Mouse (Mus musculus): Measurements from ENCODE around the gene Cabcoco1. TPM values are rescaled to one million over a fixed set of nuclear protein-coding genes. Genes with fewer than 3 reads are reported as not detected.

The Cabcoco1 gene
- polyA plus RNA-seq, 1 experiment from 2014 or later: 1.3 TPM

DNA sequence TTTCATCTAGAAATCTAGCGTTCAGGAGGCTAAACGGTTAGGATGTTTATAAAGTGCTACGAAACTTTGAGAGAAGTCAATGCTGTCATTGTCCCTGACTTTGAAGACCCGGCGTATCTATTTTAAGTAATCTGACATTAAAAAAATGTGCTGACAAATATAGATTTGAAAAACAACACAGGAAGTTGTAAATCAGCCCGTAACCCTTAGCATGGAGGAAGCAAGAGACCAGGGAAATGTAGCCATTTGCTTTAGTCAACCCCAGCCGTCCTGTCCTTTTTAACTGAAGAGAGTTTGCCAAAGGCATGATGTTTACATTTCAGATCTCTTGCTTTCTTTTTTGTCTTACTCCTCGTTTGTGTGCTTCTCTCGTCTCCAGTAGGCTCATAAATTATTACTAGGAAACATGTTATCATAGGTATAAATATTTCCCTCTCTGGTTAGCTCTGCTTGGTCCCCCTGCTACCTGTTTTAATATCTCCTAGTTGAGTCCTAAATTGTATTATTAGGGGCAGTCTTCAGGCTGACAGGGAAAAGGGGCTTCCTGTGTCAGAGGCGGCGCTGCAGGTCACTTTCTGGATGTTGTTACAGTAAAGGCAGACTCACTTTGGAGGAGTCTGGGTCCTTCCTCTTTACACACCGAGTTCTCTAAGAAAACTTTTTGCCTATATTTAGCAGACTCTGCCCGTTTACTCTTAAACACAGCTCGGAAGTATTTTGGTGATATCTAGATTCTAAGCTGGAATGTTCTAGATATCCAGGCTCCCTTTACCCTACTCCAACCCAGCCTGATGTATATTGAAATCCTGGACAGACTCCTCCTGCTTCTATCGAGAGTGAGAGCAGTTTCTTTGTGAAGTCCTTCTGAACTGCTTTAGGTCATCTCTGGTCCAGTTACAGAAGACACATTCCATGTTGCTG lies 95.6 kb downstream of the Cabcoco1 start:
- no peaks in the 10 kb centered on the region for H3K27me3 ChIP-seq (ENCODE audit: control insufficient read depth, insufficient read depth, low read length)
- no peaks in the 10 kb centered on the region for H3K9me3 ChIP-seq (ENCODE audit: control insufficient read depth, low read length)
- no peak for ATAC-seq (ENCODE audit: low FRiP score, low TSS enrichment)
- no peak overlapping the region for H3K4me3 ChIP-seq (replicated peaks; ENCODE audit: low read depth, low read length)
- H3K27ac ChIP-seq (replicated peaks; ENCODE audit: low read depth, low read length): no peak overlapping the region
- H3K36me3 ChIP-seq (ENCODE audit: control insufficient read depth, insufficient read depth, low read length): no peaks in the 10 kb centered on the region
- H3K9ac ChIP-seq (replicated peaks; ENCODE audit: low read length): no peak overlapping the region
- no peak overlapping the region for H3K4me2 ChIP-seq (ENCODE audit: low read length)
- 0 out of 2 replicates have a peak, but pooled peaks cover 2% of the 10 kb centered on the region for H3K4me1 ChIP-seq (ENCODE audit: control insufficient read depth, insufficient read depth, low read length)
- DNase-seq: no peak
- WGBS: 72% methylated on average over 15 of the region's 15 CpGs

DNA sequence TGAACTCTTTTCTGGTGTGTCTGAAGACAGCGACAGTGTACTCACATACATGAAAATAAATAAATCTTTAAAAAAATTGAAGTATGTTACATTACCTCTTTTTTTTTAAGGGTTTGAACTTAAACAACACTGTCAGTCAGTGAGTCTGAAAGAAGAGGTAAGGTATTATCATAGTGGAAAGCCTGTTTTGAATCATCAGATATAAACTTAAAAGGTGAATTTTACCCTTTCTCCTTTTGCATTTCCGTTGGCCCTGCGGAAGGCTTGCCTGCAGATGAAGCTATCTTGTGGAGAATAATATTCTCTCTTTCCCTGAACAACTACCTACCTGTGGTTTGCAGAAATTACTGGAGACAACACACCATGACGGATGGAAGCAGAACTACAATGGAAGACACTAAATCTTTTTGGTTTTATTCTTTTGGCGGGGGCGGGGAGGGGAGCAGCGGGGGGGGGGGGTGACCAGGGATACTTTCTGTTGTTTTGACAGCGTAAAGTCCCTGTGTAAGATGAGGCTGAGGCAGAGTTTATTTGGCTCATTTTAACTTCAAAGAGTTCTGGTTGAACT lies 96.4 kb downstream of the Cabcoco1 start:
- no peak overlapping the region for H3K27ac ChIP-seq (replicated peaks; ENCODE audit: low read depth, low read length)
- no peaks in the 10 kb centered on the region for H3K9me3 ChIP-seq (ENCODE audit: control insufficient read depth, low read length)
- no peak for DNase-seq
- H3K27me3 ChIP-seq (ENCODE audit: control insufficient read depth, insufficient read depth, low read length): no peaks in the 10 kb centered on the region
- no peaks in the 10 kb centered on the region for H3K36me3 ChIP-seq (ENCODE audit: control insufficient read depth, insufficient read depth, low read length)
- 50% methylated on average over 8 of the region's 8 CpGs for WGBS
- no peak overlapping the region for H3K4me3 ChIP-seq (replicated peaks; ENCODE audit: low read depth, low read length)
- ATAC-seq (ENCODE audit: low FRiP score, low TSS enrichment): no peak
- no peak overlapping the region for H3K9ac ChIP-seq (replicated peaks; ENCODE audit: low read length)
- no peak overlapping the region for H3K4me2 ChIP-seq (ENCODE audit: low read length)
- 0 out of 2 replicates have a peak, but pooled peaks cover 2% of the 10 kb centered on the region for H3K4me1 ChIP-seq (ENCODE audit: control insufficient read depth, insufficient read depth, low read length)

DNA sequence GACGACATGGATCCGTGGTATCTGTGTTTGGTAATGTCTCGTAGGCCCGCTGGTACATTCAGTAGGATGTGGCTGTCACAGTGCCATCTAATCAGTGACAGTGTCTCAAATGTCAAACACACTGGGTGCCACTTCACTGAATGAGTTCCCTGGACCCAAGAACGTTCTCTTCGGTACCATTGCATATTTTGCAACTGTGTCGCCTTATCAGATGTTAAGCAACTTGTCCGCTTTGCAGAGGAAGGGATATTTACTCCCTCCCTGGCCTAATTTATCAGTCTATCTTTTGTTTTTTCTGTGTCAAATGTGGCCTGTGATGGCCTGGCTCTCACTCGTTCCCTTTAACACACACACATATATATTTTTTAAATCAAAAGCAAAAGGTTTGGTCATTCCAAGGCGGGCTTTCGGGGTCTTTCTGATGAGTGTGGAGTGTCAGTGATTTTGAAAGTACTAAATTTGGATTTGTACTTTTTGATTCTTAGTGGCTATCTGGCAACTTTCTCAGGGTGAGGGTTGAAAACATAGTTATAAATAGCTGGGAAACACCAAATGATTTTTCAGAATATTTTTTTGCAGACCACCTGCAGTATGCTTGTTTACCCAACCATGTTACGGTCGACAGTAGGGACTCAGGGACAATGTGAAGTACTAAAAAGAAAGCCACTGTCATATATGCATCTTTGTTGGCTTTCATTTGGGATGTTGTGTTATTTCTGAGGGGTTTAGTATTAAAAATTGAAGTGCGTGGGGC lies 97.2 kb downstream of the Cabcoco1 start:
- WGBS: 90% methylated on average over 14 of the region's 14 CpGs
- Histone ChIP-seq H3K27me3 (ENCODE audit: control insufficient read depth, insufficient read depth, low read length) (no peaks in the 10 kb centered on the region), H3K4me1 (ENCODE audit: control insufficient read depth, insufficient read depth, low read length) (0 out of 2 replicates have a peak, but pooled peaks cover 2% of the 10 kb centered on the region), H3K9me3 (ENCODE audit: control insufficient read depth, low read length) (no peaks in the 10 kb centered on the region), H3K4me3 (replicated peaks; ENCODE audit: low read depth, low read length) (no peak overlapping the region), H3K27ac (replicated peaks; ENCODE audit: low read depth, low read length) (no peak overlapping the region), H3K36me3 (ENCODE audit: control insufficient read depth, insufficient read depth, low read length) (no peaks in the 10 kb centered on the region), H3K9ac (replicated peaks; ENCODE audit: low read length) (no peak overlapping the region), H3K4me2 (ENCODE audit: low read length) (no peak overlapping the region)
- DNase-seq (no peak), ATAC-seq (ENCODE audit: low FRiP score, low TSS enrichment) (no peak)

- no peak overlapping the region for H3K27ac ChIP-seq (replicated peaks; ENCODE audit: low read depth, low read length)
- WGBS: 30% methylated on average over 7 of the region's 7 CpGs
- ATAC-seq (ENCODE audit: low FRiP score, low TSS enrichment) (no peak), DNase-seq (no peak)
- no peaks in the 10 kb centered on the region for H3K9me3 ChIP-seq (ENCODE audit: control insufficient read depth, low read length)
- no peak overlapping the region for H3K4me2 ChIP-seq (ENCODE audit: low read length)
- no peak overlapping the region for H3K9ac ChIP-seq (replicated peaks; ENCODE audit: low read length)
- 0 out of 2 replicates have a peak, but pooled peaks cover 2% of the 10 kb centered on the region for H3K4me1 ChIP-seq (ENCODE audit: control insufficient read depth, insufficient read depth, low read length)
- no peaks in the 10 kb centered on the region for H3K36me3 ChIP-seq (ENCODE audit: control insufficient read depth, insufficient read depth, low read length)
- no peaks in the 10 kb centered on the region for H3K27me3 ChIP-seq (ENCODE audit: control insufficient read depth, insufficient read depth, low read length)
- no peak overlapping the region for H3K4me3 ChIP-seq (replicated peaks; ENCODE audit: low read depth, low read length)
Observed at GRCm38 (mm10) chr10:68443132-68443531, 98.6 kb downstream of the Cabcoco1 start.

GRCm38 (mm10) chr10:68442713-68443112 lies 99.0 kb downstream of the Cabcoco1 start:
- Histone ChIP-seq H3K9ac (replicated peaks; ENCODE audit: low read length) (no peak overlapping the region), H3K4me2 (ENCODE audit: low read length) (no peak overlapping the region)
- no peak for ATAC-seq (ENCODE audit: low FRiP score, low TSS enrichment)

GRCm38 (mm10) chr10:68441931-68442662 lies 99.6 kb downstream of the Cabcoco1 start:
- 69% methylated on average over 10 of the region's 10 CpGs for WGBS
- no peak for DNase-seq
- Histone ChIP-seq H3K27me3 (ENCODE audit: control insufficient read depth, insufficient read depth, low read length) (no peaks in the 10 kb centered on the region), H3K4me3 (replicated peaks; ENCODE audit: low read depth, low read length) (no peak overlapping the region), H3K9me3 (ENCODE audit: control insufficient read depth, low read length) (no peaks in the 10 kb centered on the region), H3K36me3 (ENCODE audit: control insufficient read depth, insufficient read depth, low read length) (no peaks in the 10 kb centered on the region), H3K4me2 (ENCODE audit: low read length) (no peak overlapping the region), H3K9ac (replicated peaks; ENCODE audit: low read length) (no peak overlapping the region), H3K4me1 (ENCODE audit: control insufficient read depth, insufficient read depth, low read length) (0 out of 2 replicates have a peak, but pooled peaks cover 2% of the 10 kb centered on the region), H3K27ac (replicated peaks; ENCODE audit: low read depth, low read length) (no peak overlapping the region)
- no peak for ATAC-seq (ENCODE audit: low FRiP score, low TSS enrichment)

More at GRCm38 (mm10) chr10:68442713-68443112, 99.0 kb downstream of the Cabcoco1 start:
- no peak for DNase-seq
- WGBS: 30% methylated on average over 3 of the region's 3 CpGs
- no peaks in the 10 kb centered on the region for H3K36me3 ChIP-seq (ENCODE audit: control insufficient read depth, insufficient read depth, low read length)
- H3K9me3 ChIP-seq (ENCODE audit: control insufficient read depth, low read length): no peaks in the 10 kb centered on the region
- H3K27me3 ChIP-seq (ENCODE audit: control insufficient read depth, insufficient read depth, low read length): no peaks in the 10 kb centered on the region
- no peak overlapping the region for H3K4me3 ChIP-seq (replicated peaks; ENCODE audit: low read depth, low read length)
- no peak overlapping the region for H3K27ac ChIP-seq (replicated peaks; ENCODE audit: low read depth, low read length)
- H3K4me1 ChIP-seq (ENCODE audit: control insufficient read depth, insufficient read depth, low read length): 0 out of 2 replicates have a peak, but pooled peaks cover 2% of the 10 kb centered on the region

GRCm38 (mm10) chr10:68440515-68440914 lies 101.2 kb downstream of the Cabcoco1 start:
- Histone ChIP-seq H3K27me3 (ENCODE audit: control insufficient read depth, insufficient read depth, low read length) (no peaks in the 10 kb centered on the region), H3K9ac (replicated peaks; ENCODE audit: low read length) (no peak overlapping the region), H3K27ac (replicated peaks; ENCODE audit: low read depth, low read length) (no peak overlapping the region), H3K4me2 (ENCODE audit: low read length) (no peak overlapping the region), H3K4me3 (replicated peaks; ENCODE audit: low read depth, low read length) (no peak overlapping the region), H3K9me3 (ENCODE audit: control insufficient read depth, low read length) (no peaks in the 10 kb centered on the region), H3K4me1 (ENCODE audit: control insufficient read depth, insufficient read depth, low read length) (0 out of 2 replicates have a peak, but pooled peaks cover 2% of the 10 kb centered on the region), H3K36me3 (ENCODE audit: control insufficient read depth, insufficient read depth, low read length) (no peaks in the 10 kb centered on the region)
- DNase-seq (no peak), ATAC-seq (ENCODE audit: low FRiP score, low TSS enrichment) (no peak)
- 79% methylated on average over 8 of the region's 8 CpGs for WGBS

DNA sequence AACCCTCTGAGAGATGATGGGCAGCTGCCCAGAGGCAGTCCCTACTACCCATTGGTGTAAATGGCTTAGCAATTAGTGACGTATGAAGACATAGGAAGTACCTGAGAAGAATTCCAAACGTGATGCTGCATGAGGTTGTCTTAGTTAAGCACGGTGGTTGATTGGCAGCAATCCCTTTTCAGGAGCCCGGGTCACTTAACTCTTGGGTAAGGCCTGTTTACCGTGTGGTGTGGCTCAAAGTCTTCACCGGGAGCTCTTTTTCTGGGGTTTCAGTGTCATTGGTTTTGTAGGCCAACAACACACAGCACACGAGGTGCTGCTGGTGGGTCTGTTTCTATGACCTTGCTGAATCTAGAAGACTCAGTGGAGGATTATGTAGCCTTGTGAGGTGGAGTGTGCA lies 105.9 kb downstream of the Cabcoco1 start:
- no peak overlapping the region for H3K4me2 ChIP-seq (ENCODE audit: low read length)
- no peak overlapping the region for H3K9ac ChIP-seq (replicated peaks; ENCODE audit: low read length)
- no peak overlapping the region for H3K27ac ChIP-seq (replicated peaks; ENCODE audit: low read depth, low read length)
- H3K4me1 ChIP-seq (ENCODE audit: control insufficient read depth, insufficient read depth, low read length): no peaks in the 10 kb centered on the region
- WGBS: 90% methylated on average over 7 of the region's 7 CpGs
- DNase-seq (no peak), ATAC-seq (ENCODE audit: low FRiP score, low TSS enrichment) (no peak)
- no peaks in the 10 kb centered on the region for H3K9me3 ChIP-seq (ENCODE audit: control insufficient read depth, low read length)
- H3K27me3 ChIP-seq (ENCODE audit: control insufficient read depth, insufficient read depth, low read length): no peaks in the 10 kb centered on the region
- no peak overlapping the region for H3K4me3 ChIP-seq (replicated peaks; ENCODE audit: low read depth, low read length)
- no peaks in the 10 kb centered on the region for H3K36me3 ChIP-seq (ENCODE audit: control insufficient read depth, insufficient read depth, low read length)

All from midbrain, embryonic 14.5 days (tissue).